Mouse (Mus musculus): Measurements from ENCODE around the gene Osbpl10.
"Not testable (repeated sequence)": the region's sequence is repeated elsewhere in the genome, so short reads cannot be mapped to it uniquely, and the experiment has no call there.

Gene Osbpl10

DNA sequence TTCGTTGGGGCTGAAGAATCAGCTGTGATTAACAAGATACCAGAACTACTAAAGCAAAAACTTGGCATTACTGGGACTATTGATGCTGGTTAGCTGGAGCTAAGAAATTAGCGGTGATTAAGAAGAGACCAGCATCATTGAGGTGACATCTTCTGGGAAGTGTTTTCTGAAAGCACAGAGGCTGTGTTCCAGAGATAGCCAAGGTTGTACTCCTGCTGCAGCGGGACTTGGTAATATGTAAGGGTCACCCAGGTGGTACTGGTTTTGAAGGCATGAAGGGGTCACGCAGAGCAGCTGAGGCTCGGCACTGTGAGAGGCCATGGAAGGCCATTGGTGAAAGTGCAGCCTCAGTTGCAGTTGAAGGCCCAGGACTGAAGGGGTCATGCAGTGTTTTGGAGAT, 294.1 kb downstream of the Osbpl10 start:
- DNase-seq (ENCODE audit: low spot score in 2 of 2), result not testable (repeated sequence)

DNA sequence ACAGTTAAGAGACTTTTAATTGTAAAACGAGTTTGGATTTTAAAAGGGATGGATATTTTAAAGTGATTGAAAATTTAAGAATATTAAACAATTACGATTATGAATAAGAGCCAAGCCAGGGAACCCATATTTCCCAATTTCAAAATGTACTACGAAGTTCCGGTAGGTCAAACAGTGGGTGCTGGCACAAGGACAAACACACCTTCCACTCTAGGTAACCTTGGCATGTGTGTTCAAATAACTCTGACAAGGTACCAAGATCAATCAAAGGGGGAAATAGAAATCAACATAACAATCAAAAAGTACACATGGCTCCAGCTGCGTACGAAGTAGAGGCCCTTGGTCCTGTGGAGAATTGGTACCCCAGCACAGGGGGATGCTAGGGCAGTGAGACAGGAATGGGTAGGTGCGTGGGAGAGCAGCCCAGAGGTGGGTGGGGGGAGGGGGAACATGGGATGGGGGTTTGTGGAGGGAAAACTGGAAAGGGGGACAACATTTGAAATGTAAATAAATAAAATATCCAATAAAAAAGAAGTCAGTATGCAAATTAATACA, 294.8 kb downstream of the Osbpl10 start:
- no peak for DNase-seq (ENCODE audit: low spot score in 2 of 2)

DNA sequence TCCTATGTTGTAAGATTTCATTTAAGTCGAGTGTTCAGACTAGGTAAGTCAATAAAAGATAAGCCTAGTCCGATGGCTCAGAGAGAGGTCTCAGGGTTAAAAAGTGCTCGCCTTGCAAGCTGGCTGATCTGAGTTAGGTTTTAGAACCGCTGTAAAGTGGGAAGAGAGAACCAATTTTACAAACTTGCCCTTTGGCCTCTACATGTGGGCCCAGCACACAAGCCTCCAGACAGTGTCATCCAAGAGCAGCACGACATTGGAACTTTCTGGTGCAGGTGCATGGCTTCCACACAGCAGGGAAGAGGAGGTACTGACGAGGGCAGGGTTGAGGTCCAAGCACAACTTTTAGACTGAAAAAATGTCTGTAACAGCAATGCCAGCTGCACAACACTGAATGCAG, 296.4 kb downstream of the Osbpl10 start:
- no peak for DNase-seq (ENCODE audit: low spot score in 2 of 2)

DNA sequence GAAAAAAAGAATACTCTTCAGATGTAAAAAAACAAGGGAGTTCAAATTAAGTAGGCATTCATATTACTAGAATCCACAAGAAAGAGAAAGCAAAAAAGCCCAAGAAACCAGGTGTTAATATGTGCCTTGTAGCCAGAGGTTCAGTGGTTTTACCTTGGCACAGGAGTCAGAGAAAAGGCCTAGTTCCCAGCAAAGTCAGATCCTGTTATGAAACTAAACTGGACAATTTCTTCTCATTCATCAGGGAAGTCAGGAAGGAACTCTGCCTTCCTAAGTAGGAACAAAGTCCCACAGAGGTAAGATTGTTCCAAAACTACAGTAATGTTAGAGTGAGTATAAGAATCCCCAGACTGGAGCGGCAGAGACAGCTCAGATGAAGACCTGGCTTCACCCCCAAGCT, 300.3 kb downstream of the Osbpl10 start:
- no peak for DNase-seq (ENCODE audit: low spot score in 2 of 2)

Data from cerebellum, postnatal 4 days (tissue).